Mouse (Mus musculus): ENCODE measurements around the gene Gins2. TPM values are rescaled to one million over a fixed set of nuclear protein-coding genes. Genes with fewer than 3 reads are reported as not detected.
A peak's percentile ranks its signal among the peaks of the same experiment; 100 is the strongest.

The Gins2 gene
- polyA plus RNA-seq, 2 experiments, result 37.5 to 63.4 TPM

- ATAC-seq (ENCODE audit: insufficient read depth), result no peak
- WGBS (ENCODE audit: insufficient replicate concordance), result 83% methylated on average over 8 of the region's 8 CpGs
Measured at GRCm38 (mm10) chr8:120580336-120581000, 8.6 kb downstream of the Gins2 start.

DNA sequence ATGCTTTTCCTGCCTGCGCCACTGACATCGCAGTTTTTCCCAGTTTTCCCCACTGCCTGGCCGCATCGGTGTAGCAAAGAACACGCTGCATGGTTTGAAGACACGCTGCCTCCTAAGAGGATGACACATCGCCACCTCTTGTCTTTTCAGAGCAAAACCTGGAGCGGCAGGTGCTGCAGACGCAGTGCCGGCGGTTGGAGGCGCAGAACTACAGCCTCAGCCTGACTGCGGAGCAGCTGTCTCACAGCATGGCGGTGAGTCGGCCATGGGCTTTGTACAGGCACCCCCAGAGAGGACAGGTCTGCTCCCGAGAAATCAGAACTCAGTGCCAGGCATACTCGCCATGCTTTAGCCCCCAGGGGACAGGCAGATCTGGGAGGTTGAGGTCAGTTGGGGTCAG is 11.3 kb downstream of the Gins2 start:
- no peak overlapping the region for H3K27ac ChIP-seq

More at GRCm38 (mm10) chr8:120580336-120581000, 8.6 kb downstream of the Gins2 start:
- no peak overlapping the region for H3K27ac ChIP-seq
- H3K9ac ChIP-seq (replicated peaks), result no peak overlapping the region
- no peaks in the 10 kb centered on the region for H3K27me3 ChIP-seq (ENCODE audit: control insufficient read depth, insufficient read depth, low read length)
- no peak for DNase-seq (ENCODE audit: low read depth in 3 of 3, low spot score in 3 of 3)
- TF ChIP-seq CTCF (IDR thresholded peaks at IDR 0.05; ENCODE audit: low read depth) (no peak), EP300 (IDR thresholded peaks at IDR 0.05; ENCODE audit: low read depth) (no peak)
- no peak overlapping the region for H3K4me2 ChIP-seq (ENCODE audit: low read depth)
- no peaks in the 10 kb centered on the region for H3K4me1 ChIP-seq (replicated peaks; ENCODE audit: control insufficient read depth in 2 of 2, insufficient read depth in 2 of 2, low read length in 1 of 2)
- no peak overlapping the region for H3K4me3 ChIP-seq (ENCODE audit: insufficient read depth in 1 of 2, low read depth in 2 of 2, low read length in 2 of 2)
- peaks cover 66% of the 10 kb centered on the region for H3K36me3 ChIP-seq (replicated peaks; ENCODE audit: control insufficient read depth, insufficient read depth, low read depth)
- H3K9me3 ChIP-seq (ENCODE audit: control insufficient read depth, low read length), result no peaks in the 10 kb centered on the region

GRCm38 (mm10) chr8:120575801-120576200 is 13.3 kb downstream of the Gins2 start:
- no peak for TF ChIP-seq EP300 (IDR thresholded peaks at IDR 0.05; ENCODE audit: low read depth)
- TF ChIP-seq CTCF (IDR thresholded peaks at IDR 0.05; ENCODE audit: low read depth), result no peak
- H3K27ac ChIP-seq, result no peak overlapping the region
- H3K4me3 ChIP-seq (ENCODE audit: insufficient read depth in 1 of 2, low read depth in 2 of 2, low read length in 2 of 2), result no peak overlapping the region
- 79% methylated on average over 9 of the region's 9 CpGs for WGBS (ENCODE audit: insufficient replicate concordance)
- H3K9me3 ChIP-seq (ENCODE audit: control insufficient read depth, low read length), result no peaks in the 10 kb centered on the region
- ATAC-seq (ENCODE audit: insufficient read depth), result peak; percentile 21; the same call in 1 of the 2 replicates
- H3K27me3 ChIP-seq (ENCODE audit: control insufficient read depth, insufficient read depth, low read length), result no peaks in the 10 kb centered on the region
- no peaks in the 10 kb centered on the region for H3K4me1 ChIP-seq (replicated peaks; ENCODE audit: control insufficient read depth in 2 of 2, insufficient read depth in 2 of 2, low read length in 1 of 2)
- H3K36me3 ChIP-seq (replicated peaks; ENCODE audit: control insufficient read depth, insufficient read depth, low read depth), result peaks cover 100% of the 10 kb centered on the region
- H3K4me2 ChIP-seq (ENCODE audit: low read depth), result no peak overlapping the region
- H3K9ac ChIP-seq (replicated peaks), result no peak overlapping the region
- no peak for DNase-seq (ENCODE audit: low read depth in 3 of 3, low spot score in 3 of 3)

More for the DNA sequence above, 11.3 kb downstream of the Gins2 start:
- no peak for DNase-seq (ENCODE audit: low read depth in 3 of 3, low spot score in 3 of 3)
- ATAC-seq (ENCODE audit: insufficient read depth), result no peak
- Histone ChIP-seq H3K4me3 (ENCODE audit: insufficient read depth in 1 of 2, low read depth in 2 of 2, low read length in 2 of 2) (no peak overlapping the region), H3K9me3 (ENCODE audit: control insufficient read depth, low read length) (no peaks in the 10 kb centered on the region), H3K4me1 (replicated peaks; ENCODE audit: control insufficient read depth in 2 of 2, insufficient read depth in 2 of 2, low read length in 1 of 2) (no peaks in the 10 kb centered on the region), H3K27me3 (ENCODE audit: control insufficient read depth, insufficient read depth, low read length) (no peaks in the 10 kb centered on the region), H3K4me2 (ENCODE audit: low read depth) (no peak overlapping the region), H3K36me3 (replicated peaks; ENCODE audit: control insufficient read depth, insufficient read depth, low read depth) (peaks cover 90% of the 10 kb centered on the region), H3K9ac (replicated peaks) (no peak overlapping the region)
- no peak for TF ChIP-seq CTCF (IDR thresholded peaks at IDR 0.05; ENCODE audit: low read depth)
- TF ChIP-seq EP300 (IDR thresholded peaks at IDR 0.05; ENCODE audit: low read depth), result no peak
- 93% methylated on average over 17 of the region's 17 CpGs for WGBS (ENCODE audit: insufficient replicate concordance)

GRCm38 (mm10) chr8:120574941-120575340 is 14.2 kb downstream of the Gins2 start:
- Histone ChIP-seq H3K36me3 (replicated peaks; ENCODE audit: control insufficient read depth, insufficient read depth, low read depth) (peaks cover 100% of the 10 kb centered on the region), H3K4me3 (ENCODE audit: insufficient read depth in 1 of 2, low read depth in 2 of 2, low read length in 2 of 2) (no peak overlapping the region), H3K4me2 (ENCODE audit: low read depth) (no peak overlapping the region), H3K27ac (no peak overlapping the region), H3K4me1 (replicated peaks; ENCODE audit: control insufficient read depth in 2 of 2, insufficient read depth in 2 of 2, low read length in 1 of 2) (no peaks in the 10 kb centered on the region), H3K27me3 (ENCODE audit: control insufficient read depth, insufficient read depth, low read length) (no peaks in the 10 kb centered on the region), H3K9me3 (ENCODE audit: control insufficient read depth, low read length) (no peaks in the 10 kb centered on the region), H3K9ac (replicated peaks) (no peak overlapping the region)
- TF ChIP-seq CTCF (IDR thresholded peaks at IDR 0.05; ENCODE audit: low read depth) (no peak), EP300 (IDR thresholded peaks at IDR 0.05; ENCODE audit: low read depth) (no peak)
- DNase-seq (ENCODE audit: low read depth in 3 of 3, low spot score in 3 of 3) (no peak), ATAC-seq (ENCODE audit: insufficient read depth) (no peak)
- 87% methylated on average over 19 of the region's 19 CpGs for WGBS (ENCODE audit: insufficient replicate concordance)

DNA sequence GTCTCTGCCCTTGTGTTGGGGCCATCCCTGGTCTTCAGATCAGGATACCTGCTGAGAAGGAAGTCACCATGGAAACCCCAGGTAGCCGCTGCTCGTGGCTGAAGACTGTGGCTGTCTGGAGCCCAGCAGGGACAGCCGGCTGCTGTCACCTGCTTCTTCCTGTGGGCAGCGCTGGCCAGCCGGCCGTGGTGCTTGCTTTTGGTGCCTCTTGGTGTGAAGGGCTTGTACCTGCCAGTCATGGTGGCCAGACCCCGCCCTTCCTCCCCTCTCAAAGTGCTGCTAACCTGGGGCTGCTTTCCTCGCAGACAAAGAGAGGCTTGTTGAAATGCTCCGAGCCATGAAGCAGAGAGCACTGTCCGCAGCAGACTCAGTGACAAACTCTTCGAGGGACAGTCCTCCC is 15.2 kb downstream of the Gins2 start:
- Histone ChIP-seq H3K27me3 (ENCODE audit: control insufficient read depth, insufficient read depth, low read length) (no peaks in the 10 kb centered on the region), H3K4me2 (ENCODE audit: low read depth) (no peak overlapping the region), H3K36me3 (replicated peaks; ENCODE audit: control insufficient read depth, insufficient read depth, low read depth) (peaks cover 99% of the 10 kb centered on the region), H3K4me3 (ENCODE audit: insufficient read depth in 1 of 2, low read depth in 2 of 2, low read length in 2 of 2) (no peak overlapping the region), H3K4me1 (replicated peaks; ENCODE audit: control insufficient read depth in 2 of 2, insufficient read depth in 2 of 2, low read length in 1 of 2) (no peaks in the 10 kb centered on the region), H3K9me3 (ENCODE audit: control insufficient read depth, low read length) (no peaks in the 10 kb centered on the region), H3K27ac (no peak overlapping the region), H3K9ac (replicated peaks) (no peak overlapping the region)
- 84% methylated on average over 11 of the region's 11 CpGs for WGBS (ENCODE audit: insufficient replicate concordance)
- no peak for DNase-seq (ENCODE audit: low read depth in 3 of 3, low spot score in 3 of 3)
- no peak for TF ChIP-seq EP300 (IDR thresholded peaks at IDR 0.05; ENCODE audit: low read depth)
- TF ChIP-seq CTCF (IDR thresholded peaks at IDR 0.05; ENCODE audit: low read depth), result no peak
- ATAC-seq (ENCODE audit: insufficient read depth), result no peak

Data from liver, embryonic 14.5 days (tissue).